In the genomic region with DNA sequence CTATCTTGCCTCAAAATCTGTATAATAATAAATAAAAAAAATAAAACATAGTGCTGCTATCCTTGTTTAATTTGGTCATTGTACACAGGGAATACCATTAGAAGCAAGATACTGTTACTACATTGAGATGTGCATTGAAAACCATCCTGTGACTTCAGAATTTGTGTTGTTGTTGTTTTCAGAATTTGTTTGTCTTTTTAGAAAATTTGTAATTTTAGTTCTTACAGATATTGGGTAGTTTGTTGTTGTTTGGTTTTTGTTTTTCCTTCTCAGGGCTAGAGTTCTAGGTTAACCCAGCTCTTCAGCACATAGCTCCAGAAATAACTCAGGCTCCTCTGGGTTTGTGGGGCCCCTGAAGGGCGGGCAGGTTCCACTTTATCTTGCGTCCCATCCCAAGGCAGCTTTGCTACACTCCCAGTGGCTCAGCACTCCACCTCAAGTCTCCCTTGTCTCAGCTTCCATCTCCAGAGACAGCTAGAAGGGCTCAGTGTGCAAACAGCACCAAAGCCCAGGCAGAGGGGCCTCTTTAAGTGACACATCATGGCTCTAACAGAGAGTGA, we compare ENCODE assay signal across 14 mouse cellular contexts. TPM values are rescaled to one million over a fixed set of nuclear protein-coding genes. Genes with fewer than 3 reads are reported as not detected.
DNase-seq lines count a peak whose midpoint lies in the region; ATAC-seq lines count a peak whose summit lies in the region.
"Had no signal": no experiment of that assay in that cellular context is flagged by ENCODE, and none has a peak within 500 bp of the region (broad histone marks: within the 10 kb centered on the region; RNA-seq: fewer than 3 reads in every experiment).

No protein-coding gene starts in this region.

- no peaks in the 10 kb centered on the region for H3K9me3 ChIP-seq in megakaryocyte, embryonic 14.5 days
- no peaks in the 10 kb centered on the region for H3K9me3 ChIP-seq in intestine, embryonic 15.5 days

- ATAC-seq in megakaryocyte, adult 5-6 weeks (ENCODE audit: poor library complexity, severe bottlenecking) = no peak
- ATAC-seq in intestine, embryonic 15.5 days = peak; percentile 23; the same call in 1 of the 2 replicates
- peak; percentile 36 for ATAC-seq in megakaryocyte progenitor cell, adult 5-6 weeks (replicated peaks; ENCODE audit: poor library complexity)

- peaks cover 30% of the 10 kb centered on the region for H3K36me3 ChIP-seq in megakaryocyte, embryonic 14.5 days (replicated peaks; ENCODE audit: low read length)
- H3K36me3 ChIP-seq in intestine, embryonic 15.5 days = 0 out of 2 replicates have a peak, but pooled peaks cover 5% of the 10 kb centered on the region

- peak; percentile 28 for DNase-seq in embryo, embryonic 10 days (ENCODE audit: low spot score)
- DNase-seq in embryo, embryonic 11 days = no peak
- no peak for DNase-seq in cerebellum, adult 9-10 months
- no peak for DNase-seq in layer of hippocampus, adult 9-11 months
- DNase-seq: lung, postnatal 4 days had no signal

- peak overlapping the region; percentile 80 for H3K4me3 ChIP-seq in megakaryocyte, embryonic 14.5 days (replicated peaks)
- H3K4me3 ChIP-seq in intestine, embryonic 15.5 days (replicated peaks) = no peak overlapping the region
- H3K4me3 ChIP-seq: myocyte had no signal

- H3K27ac ChIP-seq in intestine, embryonic 15.5 days = no peak overlapping the region

- peaks cover 83% of the 10 kb centered on the region for H3K4me1 ChIP-seq in megakaryocyte, embryonic 14.5 days
- peaks cover 49% of the 10 kb centered on the region for H3K4me1 ChIP-seq in intestine, embryonic 15.5 days (replicated peaks)

- H3K27me3 ChIP-seq in megakaryocyte, embryonic 14.5 days (replicated peaks) = no peaks in the 10 kb centered on the region
- no peaks in the 10 kb centered on the region for H3K27me3 ChIP-seq in intestine, embryonic 15.5 days (replicated peaks)

- WGBS in intestine, embryonic 15.5 days = 29% methylated on average over 2 of the region's 2 CpGs

- no peak overlapping the region for H3K9ac ChIP-seq in intestine, embryonic 15.5 days

- no peak overlapping the region for H3K4me2 ChIP-seq in intestine, embryonic 15.5 days (replicated peaks)

RNA-seq across cellular contexts. Expression of a gene that starts 18.9 kb away (rescaled TPM):
- polyA plus RNA-seq in megakaryocyte, embryonic 14.5 days (2012; ENCODE audit: insufficient read depth, low replicate concordance) = 5.4 and 42.9 TPM in 2 replicates
- total RNA-seq in megakaryocyte, adult 5-6 weeks (2015) = 7.5 and 11.1 TPM in 2 replicates
- 23.5 and 26.1 TPM in 2 replicates for total RNA-seq in megakaryocyte, adult 5-6 weeks (2017)
- polyA plus RNA-seq in intestine, embryonic 15.5 days (2015; fragmentation: Nextera tagmentation; extraction: Ambion mirVana) = 44.4 and 47.2 TPM in 2 replicates
- total RNA-seq in megakaryocyte progenitor cell, adult 5-6 weeks (2015) = 32.5 and 34.4 TPM in 2 replicates
- 80.5 and 85.0 TPM in 2 replicates for total RNA-seq in megakaryocyte progenitor cell, adult 5-6 weeks (2017)

RNA-seq across cellular contexts. Expression of a gene that starts 49.4 kb away (rescaled TPM):
- not detected in 2 replicates for polyA plus RNA-seq in megakaryocyte, embryonic 14.5 days (2012; ENCODE audit: insufficient read depth, low replicate concordance)
- total RNA-seq in megakaryocyte, adult 5-6 weeks (2015) = not detected in 2 replicates
- total RNA-seq in megakaryocyte, adult 5-6 weeks (2017) = not detected in 2 replicates
- polyA plus RNA-seq in intestine, embryonic 15.5 days (2015; fragmentation: Nextera tagmentation; extraction: Ambion mirVana) = not detected in 2 replicates
- total RNA-seq in megakaryocyte progenitor cell, adult 5-6 weeks (2015) = not detected in 2 replicates
- not detected in 2 replicates for total RNA-seq in megakaryocyte progenitor cell, adult 5-6 weeks (2017)
- polyA plus RNA-seq: embryonic facial prominence, embryonic 11.5 days; frontal cortex, adult 2 months; hindbrain, embryonic 11.5 days; kidney, embryonic 16.5 days; myocyte had no signal

RNA-seq across cellular contexts. Expression of a gene that starts 56.0 kb away (rescaled TPM):
- 5.0 and 8.9 TPM in 2 replicates for polyA plus RNA-seq in megakaryocyte, embryonic 14.5 days (2012; ENCODE audit: insufficient read depth, low replicate concordance)
- 4.6 and 5.3 TPM in 2 replicates for total RNA-seq in megakaryocyte, adult 5-6 weeks (2015)
- 9.8 and 11.6 TPM in 2 replicates for total RNA-seq in megakaryocyte, adult 5-6 weeks (2017)
- polyA plus RNA-seq in intestine, embryonic 15.5 days (2015; fragmentation: Nextera tagmentation; extraction: Ambion mirVana) = 40.3 and 41.5 TPM in 2 replicates
- total RNA-seq in megakaryocyte progenitor cell, adult 5-6 weeks (2015) = 14.0 and 15.1 TPM in 2 replicates
- total RNA-seq in megakaryocyte progenitor cell, adult 5-6 weeks (2017) = 32.6 and 33.0 TPM in 2 replicates
